Mouse (Mus musculus) 416B (cell line): ENCODE results near the gene Trim7.
"Not testable (repeated sequence)": the region's sequence is repeated elsewhere in the genome, so short reads cannot be mapped to it uniquely, and the experiment has no call there.

ENCODE experiments used
- DNase-seq: peaks from one replicate; pipeline ENCODE4 v3.0.0; 2011; ENCODE audit warnings: low read depth

Trim7 gene

GRCm38 (mm10) chr11:48900654-48901566, 75.0 kb downstream of the Trim7 start:
- not testable (repeated sequence) for DNase-seq

GRCm38 (mm10) chr11:48901567-48901930, 75.6 kb downstream of the Trim7 start:
- DNase-seq = not testable (repeated sequence)
